Mouse (Mus musculus) hindbrain, embryonic 15.5 days (tissue): ENCODE measurements around the gene Gm5089. TPM values are rescaled to one million over a fixed set of nuclear protein-coding genes. Genes with fewer than 3 reads are reported as not detected.
"Not testable (repeated sequence)": the region's sequence is repeated elsewhere in the genome, so short reads cannot be mapped to it uniquely, and the experiment has no call there.

Source experiments
- ATAC-seq: fragments of 200-750 bp; cut with Nextera tagmentation; 2 replicates; pipeline ENCODE4 v1.8.0; 2017; ENCODE audit warnings: low read depth, moderate number of reproducible peaks, moderate TSS enrichment; ENCODE audit not compliant: low FRiP score
- H3K27ac ChIP-seq: fragments of 300-500 bp; sonication (generic); replicated peaks from 2 replicates; pipeline ENCODE4 v1.5.1; 2015; ENCODE audit warnings: mild to moderate bottlenecking, inconsistent platforms
- H3K27me3 ChIP-seq: fragments of 300-500 bp; sonication (generic); 2 replicates; pipeline ENCODE4 v1.6.1; 2015; ENCODE audit warnings: control low read depth, inconsistent platforms
- H3K36me3 ChIP-seq: fragments of 300-500 bp; sonication (generic); 2 replicates; pipeline ENCODE4 v1.6.1; 2015; ENCODE audit warnings: control low read depth, inconsistent platforms
- H3K4me1 ChIP-seq: fragments of 300-500 bp; sonication (generic); replicated peaks from 2 replicates; pipeline ENCODE4 v1.6.1; 2015; ENCODE audit warnings: control low read depth, inconsistent platforms
- H3K4me2 ChIP-seq: fragments of 300-500 bp; sonication (generic); 2 replicates; pipeline ENCODE4 v1.6.1; 2015; ENCODE audit warnings: moderate library complexity, mild to moderate bottlenecking, inconsistent platforms
- H3K4me3 ChIP-seq: fragments of 300-500 bp; sonication (generic); 2 replicates; pipeline ENCODE4 v1.5.1; 2015; ENCODE audit warnings: mild to moderate bottlenecking, inconsistent platforms
- H3K9ac ChIP-seq: fragments of 300-500 bp; sonication (generic); 2 replicates; pipeline ENCODE4 v1.6.1; 2015; ENCODE audit warnings: inconsistent platforms
- H3K9me3 ChIP-seq: fragments of 300-500 bp; sonication (generic); 2 replicates; pipeline ENCODE4 v1.6.1; 2016; ENCODE audit warnings: control low read depth, inconsistent platforms
- WGBS: fragments of 180-500 bp; shearing (Covaris S2); methylation state at CpG from one replicate; pipeline ENCODE4 v1.1.7; 2015; 5-methylcytosine and 5-hydroxymethylcytosine counted together
- polyA plus RNA-seq: library from polyadenylated mRNA; unstranded; fragments of >200 nt; fragmentation: Nextera tagmentation; extraction: Ambion mirVana; gene quantifications from 2 replicates; pipeline ENCODE4 v1.2.1, GENCODE M21; 2015

Gene Gm5089
- polyA plus RNA-seq, 1 experiment from 2014 or later = 2.4 TPM

DNA sequence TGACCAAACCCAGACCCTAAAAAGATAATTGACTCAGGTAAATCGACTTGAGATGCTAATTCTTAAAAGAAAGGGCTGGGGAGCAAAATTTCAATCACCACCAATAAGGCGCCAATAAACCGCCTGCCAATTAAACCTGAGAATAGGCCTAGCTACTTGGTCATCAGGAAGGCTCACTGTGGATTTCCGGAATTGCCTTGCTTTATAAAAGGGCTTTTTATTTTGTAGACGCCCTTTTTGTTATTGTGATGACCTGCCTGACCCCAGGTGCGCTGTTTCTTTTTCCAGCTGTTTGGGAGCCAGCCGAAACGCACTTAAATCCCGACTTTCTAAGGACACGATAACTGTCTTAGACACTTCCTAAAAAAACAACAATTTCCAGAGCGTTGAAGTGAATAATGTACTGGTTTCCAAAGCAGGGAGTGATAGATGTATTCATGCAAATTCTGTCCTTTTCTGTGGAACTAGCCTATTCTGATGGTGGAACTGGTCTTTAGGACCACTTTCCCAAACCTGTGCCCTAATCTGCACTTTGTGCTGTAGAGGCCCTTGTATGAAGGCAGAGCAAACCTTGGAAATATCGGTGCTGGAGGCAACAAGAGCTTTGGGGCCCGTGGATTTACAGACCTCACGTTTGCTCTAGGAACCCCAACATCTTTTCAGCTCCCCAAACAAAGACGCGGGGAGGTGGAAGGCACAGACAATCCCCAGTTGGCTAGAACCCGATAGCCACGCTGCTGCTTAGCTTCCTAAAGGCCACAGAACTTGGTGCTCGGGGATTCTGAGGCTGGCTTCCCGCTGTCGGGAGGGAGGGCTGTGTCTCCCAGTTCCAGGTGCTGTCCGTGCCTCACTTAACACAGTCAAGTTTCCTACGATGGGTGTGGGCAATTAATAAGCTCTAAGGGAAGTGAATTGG is 17.3 kb upstream of the Gm5089 start:
- Histone ChIP-seq H3K27me3 (peaks cover 57% of the 10 kb centered on the region), H3K27ac (peak overlapping the region; percentile 54), H3K9me3 (no peaks in the 10 kb centered on the region), H3K4me2 (peak overlapping the region; percentile 43), H3K4me1 (peaks cover 19% of the 10 kb centered on the region), H3K4me3 (0 out of 2 replicates have a peak overlapping the region, but pooled peaks have one; percentile 9), H3K36me3 (no peaks in the 10 kb centered on the region), H3K9ac (peak overlapping the region; percentile 22)
- 15% methylated on average over 23 of the region's 23 CpGs for WGBS
- no peak for ATAC-seq

DNA sequence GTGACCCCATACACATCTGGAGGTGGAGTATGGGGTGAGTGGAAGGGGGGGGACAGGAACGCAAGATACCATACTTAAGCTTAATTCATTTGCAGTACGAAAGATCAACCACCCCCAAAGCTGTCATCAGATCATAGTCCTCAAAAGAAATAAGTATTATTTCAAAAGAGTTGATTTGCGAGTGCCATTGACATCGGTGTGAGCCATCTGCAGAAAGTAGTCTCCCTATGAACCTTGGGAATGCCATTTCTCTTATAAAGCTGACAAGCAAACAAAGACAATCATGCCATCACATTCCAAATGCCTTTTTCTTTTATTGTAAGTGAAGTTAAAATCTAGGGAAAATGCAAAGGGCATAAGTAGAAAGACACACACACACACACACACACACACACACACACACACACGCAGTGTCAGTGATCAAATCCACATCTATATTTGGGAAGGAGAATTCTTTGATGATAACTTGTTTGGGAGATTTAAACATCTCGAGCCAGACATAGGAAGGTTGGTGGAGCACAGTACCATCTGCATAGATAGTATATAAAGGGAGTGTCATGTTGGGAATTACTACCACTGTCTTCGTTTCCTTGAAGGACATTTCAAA is 15.9 kb upstream of the Gm5089 start:
- Histone ChIP-seq H3K4me2 (peak overlapping the region; percentile 70; the same call in 1 of the 2 replicates), H3K36me3 (no peaks in the 10 kb centered on the region), H3K27ac (no peak overlapping the region), H3K9me3 (no peaks in the 10 kb centered on the region), H3K4me1 (peaks cover 19% of the 10 kb centered on the region), H3K27me3 (peaks cover 57% of the 10 kb centered on the region), H3K4me3 (no peak overlapping the region), H3K9ac (no peak overlapping the region)
- no peak for ATAC-seq
- 27% methylated on average over 7 of the region's 7 CpGs for WGBS

DNA sequence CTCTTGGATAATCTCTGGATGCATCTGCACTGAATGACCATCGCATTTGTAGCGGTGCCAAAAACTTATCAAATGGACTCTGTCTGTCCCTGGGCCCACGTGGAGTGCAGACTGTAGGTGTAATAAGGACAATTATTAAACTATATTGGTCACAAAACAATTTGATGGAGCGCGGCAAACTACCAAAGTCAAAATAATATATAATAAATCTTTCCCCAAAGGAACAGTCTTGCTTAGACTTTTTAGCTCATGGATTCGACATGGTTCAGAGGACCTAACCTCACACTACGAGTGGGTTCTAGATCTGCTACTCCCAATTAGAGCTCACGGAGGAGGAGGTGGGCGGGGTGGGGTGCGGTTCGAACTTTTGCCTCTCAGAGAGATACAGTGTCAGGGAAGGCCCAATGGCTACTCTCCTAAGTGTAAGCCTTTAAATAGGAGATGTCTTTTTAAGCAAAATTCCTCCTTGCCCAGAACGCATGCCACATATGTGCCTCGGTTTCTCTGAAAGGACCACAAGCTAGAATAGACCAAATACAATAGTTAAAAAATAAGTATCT is 15.1 kb upstream of the Gm5089 start:
- peak overlapping the region; percentile 70 for H3K4me2 ChIP-seq
- peaks cover 55% of the 10 kb centered on the region for H3K27me3 ChIP-seq
- H3K9me3 ChIP-seq = no peaks in the 10 kb centered on the region
- 26% methylated on average over 13 of the region's 13 CpGs for WGBS
- H3K36me3 ChIP-seq = no peaks in the 10 kb centered on the region
- H3K9ac ChIP-seq = no peak overlapping the region
- no peak for ATAC-seq
- H3K4me1 ChIP-seq = peaks cover 19% of the 10 kb centered on the region
- peak overlapping the region; percentile 52 for H3K4me3 ChIP-seq
- peak overlapping the region; percentile 93 for H3K27ac ChIP-seq

DNA sequence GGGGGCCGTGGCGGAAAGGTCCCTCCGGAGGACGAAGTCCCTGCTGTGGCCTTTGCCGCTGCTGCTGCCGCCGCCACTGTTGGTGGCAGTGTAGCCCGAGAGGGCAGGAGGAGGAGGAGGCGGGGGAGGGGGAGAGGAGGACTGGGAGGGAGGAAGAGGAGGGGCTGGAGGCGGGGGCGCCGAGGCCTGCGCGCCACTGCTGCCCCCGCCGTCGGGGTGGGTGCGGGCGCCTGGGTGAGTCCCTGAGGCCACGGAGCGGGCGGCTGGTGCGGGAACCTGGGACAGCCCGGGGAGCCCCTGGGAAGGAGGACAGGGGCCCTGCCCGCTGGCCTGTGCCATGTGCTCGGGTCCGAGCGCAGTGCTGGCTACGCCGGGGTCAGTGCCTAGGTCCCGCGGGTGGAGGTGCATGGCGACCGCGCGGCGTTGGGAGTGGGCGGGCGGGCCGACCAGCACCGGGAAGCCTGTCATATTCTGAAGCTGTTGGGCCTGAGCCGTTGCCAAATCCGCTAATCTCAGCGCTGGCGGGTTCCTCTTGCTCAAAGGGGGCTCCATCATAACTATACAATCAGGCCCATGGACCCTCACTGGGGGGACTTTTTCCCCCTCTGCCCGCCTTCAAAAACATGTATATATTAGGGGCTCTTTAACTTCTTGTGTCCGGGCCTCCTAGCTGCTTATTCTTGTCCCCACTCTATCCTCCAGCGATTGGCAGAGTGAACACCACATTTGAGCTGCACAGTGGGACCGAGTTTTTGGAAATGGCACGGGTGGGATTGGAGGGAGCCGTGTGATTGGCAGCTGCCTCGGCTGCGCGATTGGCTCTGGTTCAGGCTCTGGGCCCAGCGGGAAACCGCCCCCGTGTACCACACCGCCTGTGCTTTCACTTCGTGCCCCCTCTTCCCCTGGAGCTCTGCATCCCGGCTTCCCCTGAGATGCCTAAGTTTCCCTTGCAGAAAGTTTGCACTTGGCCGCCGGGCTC is 14.1 kb upstream of the Gm5089 start, which contains the start of gene Zic5:
Gene Zic5 (minus strand): TSS at position 915 of the 979 bp plus-strand sequence.
- H3K27me3 ChIP-seq = peaks cover 49% of the 10 kb centered on the region
- H3K9ac ChIP-seq = peak within 1 kb of the TSS; percentile 63
- peak; percentile 72 for ATAC-seq
- peak within 1 kb of the TSS; percentile 93 for H3K27ac ChIP-seq
- no peaks in the 10 kb centered on the region for H3K36me3 ChIP-seq
- peak within 1 kb of the TSS; percentile 52 for H3K4me3 ChIP-seq
- peaks cover 19% of the 10 kb centered on the region for H3K4me1 ChIP-seq
- WGBS = under 1% methylated on average over 56 of the region's 62 CpGs
- no peaks in the 10 kb centered on the region for H3K9me3 ChIP-seq
- peak within 1 kb of the TSS; percentile 70 for H3K4me2 ChIP-seq

DNA sequence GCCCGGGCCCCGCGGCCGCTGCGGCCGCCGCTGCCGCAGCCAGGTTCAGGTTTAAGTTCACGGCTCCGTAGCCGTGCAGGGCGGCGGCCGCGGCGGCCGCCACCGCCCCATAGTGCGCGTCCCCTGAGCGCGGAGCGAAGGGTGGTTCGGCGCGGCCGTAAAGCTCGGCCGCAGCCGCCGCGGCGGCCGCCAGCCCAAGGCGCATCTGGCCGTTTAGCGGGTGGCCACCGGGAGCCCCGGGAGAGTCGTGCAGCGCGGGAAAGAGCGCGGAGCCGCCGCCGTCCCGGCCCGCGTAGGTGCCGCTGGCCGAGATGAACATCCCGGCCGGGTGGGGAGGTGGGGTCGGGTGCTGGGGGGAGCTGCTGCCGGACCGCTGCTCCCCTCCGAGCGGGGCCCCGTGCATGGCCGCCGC is 13.4 kb upstream of the Gm5089 start:
- 0 out of 2 replicates have a peak, but pooled peaks have one; percentile 1 for ATAC-seq
- Histone ChIP-seq H3K36me3 (no peaks in the 10 kb centered on the region), H3K4me3 (peak overlapping the region; percentile 52), H3K4me1 (peaks cover 19% of the 10 kb centered on the region), H3K9ac (peak overlapping the region; percentile 63), H3K27ac (peak overlapping the region; percentile 93), H3K27me3 (peaks cover 46% of the 10 kb centered on the region), H3K9me3 (no peaks in the 10 kb centered on the region), H3K4me2 (peak overlapping the region; percentile 70)
- under 1% methylated on average over 37 of the region's 62 CpGs for whole genome bisulfite sequencing

DNA sequence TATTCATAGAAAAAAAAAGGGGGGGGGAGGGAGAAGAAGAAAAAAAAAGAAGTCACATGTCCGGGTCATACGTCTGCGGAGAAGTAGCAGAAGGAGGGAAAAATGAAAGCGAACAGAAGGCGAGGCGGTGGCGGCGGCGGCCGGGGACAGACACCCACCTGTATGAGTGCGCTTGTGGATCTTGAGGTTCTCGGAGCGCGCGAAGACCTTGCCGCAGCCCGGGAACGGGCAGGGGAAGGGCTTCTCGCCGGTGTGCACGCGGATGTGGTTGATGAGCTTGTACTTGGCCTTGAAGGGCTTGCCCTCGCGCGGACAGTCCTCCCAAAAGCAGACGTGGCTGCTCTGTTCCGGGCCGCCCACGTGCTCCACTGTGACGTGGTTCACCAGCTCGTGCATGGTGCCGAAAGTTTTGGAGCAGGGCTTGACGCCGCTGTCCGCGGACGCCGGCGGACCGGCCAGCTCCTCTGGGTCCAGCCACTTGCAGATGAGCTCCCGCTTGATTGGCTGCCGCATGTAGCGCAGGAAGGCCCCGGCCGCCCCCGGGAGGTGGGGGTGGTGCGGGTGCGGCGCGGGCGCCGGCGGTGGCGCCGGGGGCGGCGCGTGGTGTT is 12.9 kb upstream of the Gm5089 start:
- WGBS = under 1% methylated on average over 57 of the region's 58 CpGs
- H3K9me3 ChIP-seq, H3K36me3 ChIP-seq: not testable (repeated sequence)
- H3K27me3 ChIP-seq = peaks cover 45% of the 10 kb centered on the region
- H3K4me1 ChIP-seq = peaks cover 19% of the 10 kb centered on the region
- peak; percentile 9 for ATAC-seq
- H3K4me2 ChIP-seq = peak overlapping the region; percentile 70
- peak overlapping the region; percentile 93 for H3K27ac ChIP-seq
- H3K4me3 ChIP-seq = peak overlapping the region; percentile 52
- peak overlapping the region; percentile 63 for H3K9ac ChIP-seq

DNA sequence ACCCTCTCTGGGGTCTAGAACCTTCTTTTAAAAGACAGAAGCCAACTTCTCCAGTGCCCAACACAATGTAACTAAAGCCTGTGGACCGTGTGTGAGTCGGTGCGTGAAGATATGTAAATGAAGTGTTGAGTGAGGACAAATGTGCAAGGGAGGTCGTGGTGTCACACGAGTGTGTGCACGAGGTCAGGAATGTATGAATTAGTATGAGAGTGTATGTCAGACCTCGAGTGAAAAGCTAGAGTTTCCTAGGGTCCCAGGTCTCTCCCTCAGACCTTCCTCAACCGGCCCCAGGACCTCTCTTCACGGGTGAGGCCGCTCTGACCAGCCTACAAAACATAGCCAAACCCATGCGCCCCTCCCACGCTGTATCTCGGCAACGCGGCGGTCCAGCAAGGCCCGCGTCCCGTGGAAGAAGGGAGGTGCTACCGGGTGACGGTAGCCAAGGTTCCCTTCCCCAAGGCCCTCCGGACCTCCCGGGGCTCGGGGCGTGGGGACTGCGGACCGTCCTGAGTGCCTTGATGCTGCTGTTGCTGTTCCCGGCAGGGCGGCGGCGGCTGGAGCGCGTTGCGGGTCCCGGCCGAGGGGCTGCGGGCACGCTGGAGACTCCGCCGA is 12.3 kb upstream of the Gm5089 start:
- under 1% methylated on average over 40 of the region's 40 CpGs for WGBS
- Histone ChIP-seq H3K9ac (peak overlapping the region; percentile 63), H3K4me1 (peaks cover 19% of the 10 kb centered on the region), H3K36me3 (no peaks in the 10 kb centered on the region), H3K9me3 (no peaks in the 10 kb centered on the region), H3K4me2 (peak overlapping the region; percentile 70), H3K4me3 (peak overlapping the region; percentile 52), H3K27me3 (peaks cover 41% of the 10 kb centered on the region), H3K27ac (peak overlapping the region; percentile 93)
- no peak for ATAC-seq

DNA sequence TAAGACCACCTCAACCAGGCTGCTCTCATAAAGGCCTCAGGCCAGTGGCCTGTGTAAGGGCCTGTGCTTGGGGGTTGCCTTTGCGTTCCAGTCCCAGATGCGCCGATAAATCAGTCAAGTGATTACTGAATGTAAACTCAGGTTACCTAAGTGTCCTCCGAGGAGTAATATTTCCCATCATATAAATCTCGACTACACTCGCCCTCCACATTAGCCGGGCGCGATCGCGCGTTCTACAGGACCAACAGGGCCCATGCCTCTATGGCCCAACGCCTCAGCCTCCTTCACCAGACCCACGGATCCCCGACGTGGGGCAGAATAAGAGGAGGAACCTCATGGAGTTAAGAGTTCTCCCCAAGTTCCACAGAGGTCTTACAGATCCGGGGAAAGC is 11.8 kb upstream of the Gm5089 start:
- no peak for ATAC-seq
- Histone ChIP-seq H3K4me3 (peak overlapping the region; percentile 52), H3K9me3 (no peaks in the 10 kb centered on the region), H3K36me3 (no peaks in the 10 kb centered on the region), H3K27me3 (peaks cover 36% of the 10 kb centered on the region), H3K4me1 (peaks cover 19% of the 10 kb centered on the region), H3K4me2 (peak overlapping the region; percentile 70), H3K27ac (peak overlapping the region; percentile 93), H3K9ac (peak overlapping the region; percentile 63)
- WGBS = 15% methylated on average over 17 of the region's 17 CpGs

DNA sequence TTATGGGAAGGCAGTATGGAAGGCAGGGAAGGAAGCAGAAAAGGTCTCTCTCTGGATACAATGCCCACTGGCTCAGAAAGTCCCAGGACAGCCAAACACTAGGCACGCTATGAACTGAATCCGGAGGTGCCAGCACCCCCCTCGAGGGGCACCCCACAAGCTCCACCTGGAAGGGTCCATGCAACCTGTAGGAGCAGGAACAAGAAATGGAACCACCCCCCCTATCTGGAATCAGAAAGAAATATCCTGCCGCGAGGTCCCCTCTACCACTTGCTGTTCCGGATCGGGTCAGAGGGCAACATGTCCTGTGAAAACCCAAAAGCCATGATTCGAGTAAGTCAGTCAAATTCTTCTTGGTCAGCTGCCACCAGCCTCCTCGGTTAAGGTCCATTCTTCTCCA is 11.1 kb upstream of the Gm5089 start:
- H3K4me1 ChIP-seq = peaks cover 19% of the 10 kb centered on the region
- H3K27me3 ChIP-seq = peaks cover 30% of the 10 kb centered on the region
- H3K36me3 ChIP-seq = no peaks in the 10 kb centered on the region
- WGBS = 17% methylated on average over 9 of the region's 9 CpGs
- H3K9ac ChIP-seq = peak overlapping the region; percentile 63
- ATAC-seq = no peak
- H3K4me2 ChIP-seq = peak overlapping the region; percentile 70
- peak overlapping the region; percentile 93 for H3K27ac ChIP-seq
- no peaks in the 10 kb centered on the region for H3K9me3 ChIP-seq
- H3K4me3 ChIP-seq = peak overlapping the region; percentile 52

DNA sequence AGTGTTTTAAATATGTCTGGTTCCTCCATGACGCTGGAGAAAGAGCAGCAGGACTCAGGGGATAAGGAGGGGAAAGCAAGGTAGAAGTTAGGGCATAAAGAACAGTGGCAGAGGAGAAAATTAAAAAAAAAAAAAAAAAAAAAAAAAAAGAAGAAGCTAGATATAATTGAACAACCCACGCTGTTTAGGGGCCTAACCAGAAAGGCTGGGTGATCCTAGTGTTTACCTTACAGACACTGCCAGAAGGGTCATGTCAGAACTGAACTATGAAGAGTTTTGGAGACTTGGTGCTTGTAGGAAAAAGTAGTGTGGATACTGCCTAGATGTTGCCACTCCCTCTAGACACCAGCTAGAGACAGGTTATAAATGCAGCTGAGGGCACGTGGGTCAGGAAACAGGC is 10.6 kb upstream of the Gm5089 start:
- Histone ChIP-seq H3K4me3 (peak overlapping the region; percentile 52), H3K27me3 (peaks cover 27% of the 10 kb centered on the region), H3K27ac (peak overlapping the region; percentile 93), H3K9ac (peak overlapping the region; percentile 63), H3K36me3 (no peaks in the 10 kb centered on the region), H3K4me2 (peak overlapping the region; percentile 70), H3K9me3 (no peaks in the 10 kb centered on the region), H3K4me1 (peaks cover 19% of the 10 kb centered on the region)
- no peak for ATAC-seq
- 36% methylated on average over 3 of the region's 3 CpGs for WGBS
